Mouse (Mus musculus) layer of hippocampus, adult 11-12 months (tissue): ENCODE results near the gene Man2a2.
"Not testable (repeated sequence)": the region's sequence is repeated elsewhere in the genome, so short reads cannot be mapped to it uniquely, and the experiment has no call there.

Experiments used
- DNase-seq: peaks from one replicate; pipeline ENCODE4 v3.0.0; 2022; ENCODE audit warnings: low spot score

Man2a2 gene

GRCm38 (mm10) chr7:80336932-80337331 lies 34.2 kb downstream of the Man2a2 start:
- DNase-seq = no peak

- no peak for DNase-seq
Measured at GRCm38 (mm10) chr7:80334848-80335247, 36.3 kb downstream of the Man2a2 start.

- DNase-seq = no peak
Measured at GRCm38 (mm10) chr7:80331433-80331832, 39.7 kb downstream of the Man2a2 start.

GRCm38 (mm10) chr7:80330278-80330677 lies 40.9 kb downstream of the Man2a2 start:
- no peak for DNase-seq

GRCm38 (mm10) chr7:80326076-80326475 lies 45.1 kb downstream of the Man2a2 start:
- no peak for DNase-seq

GRCm38 (mm10) chr7:80325292-80325868 lies 45.8 kb downstream of the Man2a2 start:
- DNase-seq = no peak

- not testable (repeated sequence) for DNase-seq
Measured at GRCm38 (mm10) chr7:80324816-80325119, 46.4 kb downstream of the Man2a2 start.

- DNase-seq = peak; percentile 95
Measured at GRCm38 (mm10) chr7:80324043-80324815, 46.9 kb downstream of the Man2a2 start, which contains the start of gene Rccd1. Rccd1 (minus strand) TSS chr7:80324454.

GRCm38 (mm10) chr7:80323336-80323735 lies 47.8 kb downstream of the Man2a2 start:
- DNase-seq = no peak

GRCm38 (mm10) chr7:80319846-80320496 lies 51.2 kb downstream of the Man2a2 start:
- no peak for DNase-seq

- DNase-seq = no peak
Measured at GRCm38 (mm10) chr7:80318670-80319069, 52.5 kb downstream of the Man2a2 start.

- no peak for DNase-seq
Measured at GRCm38 (mm10) chr7:80317439-80318115, 53.6 kb downstream of the Man2a2 start.

GRCm38 (mm10) chr7:80315733-80316132 lies 55.4 kb downstream of the Man2a2 start:
- no peak for DNase-seq

- DNase-seq = no peak
Measured at GRCm38 (mm10) chr7:80310771-80311170, 60.4 kb downstream of the Man2a2 start.

GRCm38 (mm10) chr7:80307766-80308165 lies 63.4 kb downstream of the Man2a2 start:
- DNase-seq = no peak

GRCm38 (mm10) chr7:80301522-80301921 lies 69.7 kb downstream of the Man2a2 start:
- no peak for DNase-seq

GRCm38 (mm10) chr7:80299568-80299967 lies 71.6 kb downstream of the Man2a2 start:
- DNase-seq = no peak
